Mouse (Mus musculus) kidney, embryonic 14.5 days (tissue): ENCODE results near the gene Ift122. TPM values are rescaled to one million over a fixed set of nuclear protein-coding genes. Genes with fewer than 3 reads are reported as not detected.

ENCODE experiments used
- ATAC-seq: fragments of 200-750 bp; cut with Nextera tagmentation; 2 replicates; pipeline ENCODE4 v1.8.0; 2017; ENCODE audit warnings: moderate number of reproducible peaks, mild to moderate bottlenecking, moderate TSS enrichment, moderate library complexity; ENCODE audit not compliant: low FRiP score, low TSS enrichment
- H3K27ac ChIP-seq: fragments of 300-500 bp; sonication (generic); 2 replicates; pipeline ENCODE4 v1.5.1; 2014; ENCODE audit warnings: low read depth, mild to moderate bottlenecking, low read length, moderate library complexity, mixed read lengths
- H3K27me3 ChIP-seq: fragments of 300-500 bp; sonication (generic); 2 replicates; pipeline ENCODE4 v1.6.1; 2014; ENCODE audit warnings: mild to moderate bottlenecking, low read length; ENCODE audit not compliant: control insufficient read depth, insufficient read depth
- H3K36me3 ChIP-seq: fragments of 300-500 bp; sonication (generic); 2 replicates; pipeline ENCODE4 v1.6.1; 2014; ENCODE audit warnings: low read length, mixed read lengths; ENCODE audit not compliant: control insufficient read depth, insufficient read depth
- H3K4me1 ChIP-seq: fragments of 300-500 bp; sonication (generic); 2 replicates; pipeline ENCODE4 v1.6.1; 2014; ENCODE audit warnings: low read length, mixed read lengths; ENCODE audit not compliant: control insufficient read depth, insufficient read depth
- H3K4me2 ChIP-seq: fragments of 300-500 bp; sonication (generic); replicated peaks from 2 replicates; pipeline ENCODE4 v1.6.1; 2014; ENCODE audit warnings: low read depth, mild to moderate bottlenecking, low read length
- H3K4me3 ChIP-seq: fragments of 300-500 bp; sonication (generic); 2 replicates; pipeline ENCODE4 v1.5.1; 2014; ENCODE audit warnings: mild to moderate bottlenecking, low read length
- H3K9ac ChIP-seq: fragments of 300-500 bp; sonication (generic); 2 replicates; pipeline ENCODE4 v1.6.1; 2014; ENCODE audit warnings: low read depth, mild to moderate bottlenecking, low read length, moderate library complexity
- H3K9me3 ChIP-seq: fragments of 300-500 bp; sonication (generic); 2 replicates; pipeline ENCODE4 v1.6.1; 2016; ENCODE audit warnings: low read length; ENCODE audit not compliant: control insufficient read depth
- WGBS: fragments of 180-500 bp; shearing (Covaris S2); extraction: QIAGEN DNeasy Blood & Tissue Kit; methylation state at CpG from one replicate; pipeline ENCODE4 v1.1.7; 2014; 5-methylcytosine and 5-hydroxymethylcytosine counted together
- polyA plus RNA-seq: library from polyadenylated mRNA; unstranded; fragments of >200 nt; fragmentation: Nextera tagmentation; extraction: Ambion mirVana; gene quantifications from 2 replicates; pipeline ENCODE4 v1.2.1, GENCODE M21; 2014

The Ift122 gene
- polyA plus RNA-seq, 1 experiment from 2014 or later = 33.3 TPM

- Histone ChIP-seq H3K4me3 (peak within 1 kb of the TSS; percentile 30), H3K27me3 (no peaks in the 10 kb centered on the region), H3K9me3 (no peaks in the 10 kb centered on the region), H3K4me1 (no peaks in the 10 kb centered on the region), H3K9ac (no peak within 1 kb of the TSS; the same call in 1 of the 2 replicates), H3K27ac (peak within 1 kb of the TSS; percentile 31; the same call in 1 of the 2 replicates), H3K36me3 (peaks cover 10% of the 10 kb centered on the region), H3K4me2 (peak within 1 kb of the TSS; percentile 55)
- 1% methylated on average over 19 of the region's 19 CpGs for WGBS
- peak; percentile 92 for ATAC-seq
These were observed 15.1 kb upstream of the Ift122 start, which contains the start of gene Efcab12 for GRCm38 (mm10) chr6:115838161-115838597. Efcab12 (minus strand) TSS chr6:115838412.

- H3K27ac ChIP-seq = no peak overlapping the region
- H3K4me3 ChIP-seq = peak overlapping the region; percentile 30; the same call in 1 of the 2 replicates
- 68% methylated on average over 5 of the region's 5 CpGs for WGBS
These were observed 14.5 kb upstream of the Ift122 start for GRCm38 (mm10) chr6:115838745-115839144.

GRCm38 (mm10) chr6:115845006-115845405 lies 8.3 kb upstream of the Ift122 start:
- WGBS = 94% methylated on average over 4 of the region's 4 CpGs
- no peak for ATAC-seq
- Histone ChIP-seq H3K4me1 (no peaks in the 10 kb centered on the region), H3K36me3 (peaks cover 41% of the 10 kb centered on the region), H3K27ac (no peak overlapping the region), H3K9ac (no peak overlapping the region), H3K4me3 (no peak overlapping the region), H3K27me3 (no peaks in the 10 kb centered on the region), H3K9me3 (no peaks in the 10 kb centered on the region), H3K4me2 (no peak overlapping the region)

More at GRCm38 (mm10) chr6:115838745-115839144, 14.5 kb upstream of the Ift122 start:
- Histone ChIP-seq H3K9ac (no peak overlapping the region), H3K4me1 (no peaks in the 10 kb centered on the region), H3K36me3 (peaks cover 15% of the 10 kb centered on the region), H3K4me2 (peak overlapping the region; percentile 55), H3K9me3 (no peaks in the 10 kb centered on the region), H3K27me3 (no peaks in the 10 kb centered on the region)
- peak; percentile 63 for ATAC-seq

GRCm38 (mm10) chr6:115846640-115847411 lies 6.4 kb upstream of the Ift122 start:
- no peak overlapping the region for H3K9ac ChIP-seq
- H3K4me2 ChIP-seq = no peak overlapping the region
- no peaks in the 10 kb centered on the region for H3K9me3 ChIP-seq
- peaks cover under 1% of the 10 kb centered on the region; the same call in 1 of the 2 replicates for H3K4me1 ChIP-seq
- H3K4me3 ChIP-seq = no peak overlapping the region
- ATAC-seq = peak; percentile 70; the same call in 1 of the 2 replicates
- H3K27me3 ChIP-seq = no peaks in the 10 kb centered on the region
- 49% methylated on average over 6 of the region's 8 CpGs for WGBS
- H3K27ac ChIP-seq = no peak overlapping the region
- H3K36me3 ChIP-seq = peaks cover 46% of the 10 kb centered on the region

GRCm38 (mm10) chr6:115848598-115849304 lies 4.5 kb upstream of the Ift122 start:
- 94% methylated on average over 10 of the region's 10 CpGs for WGBS
- H3K4me1 ChIP-seq = peaks cover 7% of the 10 kb centered on the region; the same call in 1 of the 2 replicates
- no peaks in the 10 kb centered on the region for H3K27me3 ChIP-seq
- no peak overlapping the region for H3K27ac ChIP-seq
- H3K9ac ChIP-seq = no peak overlapping the region
- no peak overlapping the region for H3K4me2 ChIP-seq
- H3K36me3 ChIP-seq = peaks cover 31% of the 10 kb centered on the region
- no peaks in the 10 kb centered on the region for H3K9me3 ChIP-seq
- H3K4me3 ChIP-seq = no peak overlapping the region
- ATAC-seq = no peak

GRCm38 (mm10) chr6:115852446-115853090 lies 702 bp upstream of the Ift122 start:
- Histone ChIP-seq H3K27ac (peak overlapping the region; percentile 82), H3K27me3 (no peaks in the 10 kb centered on the region), H3K4me2 (peak overlapping the region; percentile 54), H3K9ac (peak overlapping the region; percentile 50), H3K4me1 (peaks cover 9% of the 10 kb centered on the region; the same call in 1 of the 2 replicates), H3K4me3 (peak overlapping the region; percentile 70), H3K9me3 (no peaks in the 10 kb centered on the region), H3K36me3 (peaks cover 20% of the 10 kb centered on the region)
- ATAC-seq = no peak
- 4% methylated on average over 20 of the region's 20 CpGs for WGBS

- H3K9ac ChIP-seq = peak overlapping the region; percentile 61
- H3K4me1 ChIP-seq = peaks cover 9% of the 10 kb centered on the region; the same call in 1 of the 2 replicates
- peak overlapping the region; percentile 70 for H3K4me3 ChIP-seq
- H3K4me2 ChIP-seq = peak overlapping the region; percentile 59
- no peaks in the 10 kb centered on the region for H3K9me3 ChIP-seq
- ATAC-seq = no peak
- WGBS = 45% methylated on average over 7 of the region's 7 CpGs
- H3K36me3 ChIP-seq = peaks cover 11% of the 10 kb centered on the region; the same call in 1 of the 2 replicates
- H3K27me3 ChIP-seq = no peaks in the 10 kb centered on the region
- peak overlapping the region; percentile 81 for H3K27ac ChIP-seq
These were observed 715 bp downstream of the Ift122 start for GRCm38 (mm10) chr6:115853985-115854384.

- H3K9ac ChIP-seq = no peak overlapping the region
- 68% methylated on average over 2 of the region's 2 CpGs for WGBS
These were observed 1.2 kb downstream of the Ift122 start for GRCm38 (mm10) chr6:115854432-115854831.

More at GRCm38 (mm10) chr6:115854432-115854831, 1.2 kb downstream of the Ift122 start:
- peaks cover 6% of the 10 kb centered on the region; the same call in 1 of the 2 replicates for H3K36me3 ChIP-seq
- H3K4me2 ChIP-seq = no peak overlapping the region
- H3K4me1 ChIP-seq = peaks cover 13% of the 10 kb centered on the region
- H3K9me3 ChIP-seq = no peaks in the 10 kb centered on the region
- H3K27ac ChIP-seq = no peak overlapping the region
- no peak for ATAC-seq
- no peak overlapping the region for H3K4me3 ChIP-seq
- H3K27me3 ChIP-seq = no peaks in the 10 kb centered on the region
